Mouse (Mus musculus) C2C12 (cell line): ENCODE data around the gene Tnnc2. TPM values are rescaled to one million over a fixed set of nuclear protein-coding genes. Genes with fewer than 3 reads are reported as not detected.

ENCODE experiments used
- H3K27me3 ChIP-seq: one replicate; pipeline ENCODE4 v1.6.1; 2011; ENCODE audit not compliant: control insufficient read depth, insufficient read depth, insufficient read length
- H3K36me3 ChIP-seq: one replicate; pipeline ENCODE4 v1.6.1; 2011; ENCODE audit not compliant: control insufficient read depth, insufficient read depth
- H3K4me3 ChIP-seq: one replicate; pipeline ENCODE4 v1.5.1; 2011; ENCODE audit warnings: mild to moderate bottlenecking, control low read depth; ENCODE audit not compliant: poor library complexity, insufficient read depth, severe bottlenecking
- H3K79me2 ChIP-seq: one replicate; pipeline ENCODE4 v1.6.1; 2011; ENCODE audit not compliant: control insufficient read depth, insufficient read depth
- H3K79me3 ChIP-seq: one replicate; pipeline ENCODE4 v1.6.1; 2011; ENCODE audit warnings: low read depth, control low read depth
- H3ac ChIP-seq: one replicate; pipeline ENCODE3; 2011; ENCODE audit warnings: low read depth; ENCODE audit not compliant: control insufficient read depth, insufficient read length
- CEBPB ChIP-seq: IDR thresholded peaks from one replicate; pipeline ENCODE4 v1.6.1; 2011; ENCODE audit warnings: low read depth, mild to moderate bottlenecking, control low read depth, moderate library complexity
- CTCF ChIP-seq: IDR thresholded peaks from one replicate; pipeline ENCODE4 v1.5.1; 2011; ENCODE audit not compliant: control insufficient read depth, insufficient read depth, insufficient read length
- FOSL1 ChIP-seq: IDR thresholded peaks from one replicate; pipeline ENCODE4 v1.8.0; 2011; ENCODE audit warnings: mild to moderate bottlenecking, low read length; ENCODE audit not compliant: poor library complexity, insufficient read depth, severe bottlenecking
- MAX ChIP-seq: IDR thresholded peaks from one replicate; pipeline ENCODE4 v1.6.1; 2011; ENCODE audit warnings: mild to moderate bottlenecking, control low read depth
- MYOD1 ChIP-seq: IDR thresholded peaks from one replicate; pipeline ENCODE4 v1.6.1; 2011; ENCODE audit warnings: low read depth; ENCODE audit not compliant: control insufficient read depth, insufficient read length
- MYOG ChIP-seq: IDR thresholded peaks from one replicate; pipeline ENCODE4 v1.6.1; 2011; ENCODE audit not compliant: control insufficient read depth, insufficient read length; ENCODE audit errors: extremely low read depth
- USF1 ChIP-seq: IDR thresholded peaks from one replicate; pipeline ENCODE4 v1.6.1; 2011; ENCODE audit warnings: low read depth, mild to moderate bottlenecking, control low read depth, moderate library complexity
- polyA plus RNA-seq: library from polyadenylated mRNA; unstranded; fragments of >200 nt; fragmentation: generic; extraction: Trizol; gene quantifications from one replicate; pipeline ENCODE4 v1.2.1, GENCODE M21; 2012; ENCODE audit warnings: missing spikeins

The Tnnc2 gene
- polyA plus RNA-seq, 1 experiment = 4.7 TPM

- Histone ChIP-seq H3K36me3 (peaks cover 5% of the 10 kb centered on the region), H3K27me3 (no peaks in the 10 kb centered on the region), H3K4me3 (no peak overlapping the region), H3ac (no peak overlapping the region), H3K79me2 (no peaks in the 10 kb centered on the region), H3K79me3 (no peaks in the 10 kb centered on the region)
- TF ChIP-seq MYOD1 (no peak), MAX (no peak), FOSL1 (no peak), CEBPB (no peak), CTCF (no peak), MYOG (no peak), USF1 (no peak)
These were observed 35.6 kb upstream of the Tnnc2 start for GRCm38 (mm10) chr2:164815348-164815747.

DNA sequence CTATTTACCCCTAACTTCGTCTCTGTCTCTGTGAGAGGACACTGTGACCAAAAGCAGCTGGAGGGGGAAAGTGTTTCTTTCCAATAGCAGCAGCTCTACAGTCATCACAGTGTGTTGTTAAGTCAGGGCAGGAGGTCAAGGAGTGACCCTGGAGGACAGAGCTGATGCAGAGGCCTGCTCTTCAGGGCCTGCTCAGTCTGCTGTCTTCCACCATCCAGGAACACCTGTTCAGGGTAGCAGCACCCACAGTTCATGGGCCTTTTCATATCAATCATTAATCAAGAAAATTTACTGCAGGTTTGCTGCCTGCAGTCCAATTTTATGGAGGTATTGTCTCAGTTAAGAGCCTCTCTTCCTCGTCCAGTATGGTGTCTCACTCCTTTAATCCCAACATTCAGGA, 33.8 kb upstream of the Tnnc2 start:
- Histone ChIP-seq H3K79me2 (no peaks in the 10 kb centered on the region), H3K4me3 (no peak overlapping the region), H3K79me3 (no peaks in the 10 kb centered on the region), H3ac (no peak overlapping the region), H3K36me3 (no peaks in the 10 kb centered on the region), H3K27me3 (no peaks in the 10 kb centered on the region)
- TF ChIP-seq MYOD1 (no peak), USF1 (no peak), MYOG (no peak), CTCF (no peak), CEBPB (no peak), FOSL1 (no peak), MAX (no peak)

DNA sequence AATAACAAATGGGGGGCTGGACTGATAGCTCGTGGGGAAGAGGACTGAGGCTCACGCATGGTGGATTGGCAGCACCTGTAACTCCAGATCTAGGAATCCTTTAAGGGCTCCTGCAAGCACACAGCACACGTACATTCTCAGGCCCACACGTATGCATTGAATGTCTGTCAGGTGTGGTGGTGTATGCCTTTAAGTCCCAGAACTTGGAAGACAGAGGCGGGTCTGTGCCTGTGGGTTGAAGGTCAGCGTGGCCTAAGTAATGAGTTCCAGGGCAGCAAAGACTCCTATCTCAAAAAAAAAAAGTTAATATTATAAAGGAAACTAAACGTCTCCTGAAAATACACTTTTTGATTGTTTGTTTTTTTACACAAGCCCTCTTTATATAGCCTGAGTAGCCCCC, 26.8 kb upstream of the Tnnc2 start:
- Histone ChIP-seq H3K27me3 (no peaks in the 10 kb centered on the region), H3K36me3 (peaks cover 1% of the 10 kb centered on the region)
- no peak for TF ChIP-seq USF1
- no peak for TF ChIP-seq CTCF
- no peak for TF ChIP-seq MAX
- no peak for TF ChIP-seq FOSL1
- no peak for TF ChIP-seq MYOD1
- TF ChIP-seq MYOG = no peak
- no peak for TF ChIP-seq CEBPB

DNA sequence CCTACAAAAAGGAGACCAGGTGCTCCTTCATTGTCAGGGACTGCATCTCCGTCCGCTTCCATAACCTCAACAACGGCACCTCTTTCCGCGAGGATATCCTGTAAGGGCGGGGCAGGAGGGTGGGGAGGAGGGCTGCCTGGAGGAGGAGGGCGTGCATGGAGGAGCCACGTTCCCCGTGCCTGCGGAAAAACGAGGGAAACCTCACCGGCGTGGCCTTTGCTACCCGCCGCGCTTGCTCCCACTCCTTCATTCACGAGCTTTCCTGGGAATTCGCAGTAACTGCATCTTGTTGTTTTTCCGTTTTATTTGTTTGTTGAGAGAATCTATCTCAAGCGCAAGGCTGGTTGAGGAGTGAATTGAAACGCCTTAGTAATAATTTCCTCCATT, 25.6 kb upstream of the Tnnc2 start:
- TF ChIP-seq MAX = peak; percentile 52
- TF ChIP-seq FOSL1 = no peak
- TF ChIP-seq MYOD1 = no peak
- no peak for TF ChIP-seq USF1
- no peak for TF ChIP-seq CEBPB
- no peak for TF ChIP-seq MYOG
- TF ChIP-seq CTCF = no peak
- Histone ChIP-seq H3K27me3 (no peaks in the 10 kb centered on the region), H3ac (peak overlapping the region; percentile 81), H3K79me2 (peaks cover 48% of the 10 kb centered on the region), H3K36me3 (peaks cover 13% of the 10 kb centered on the region), H3K4me3 (peak overlapping the region; percentile 94), H3K79me3 (peaks cover 22% of the 10 kb centered on the region)

More for the DNA sequence above, 26.8 kb upstream of the Tnnc2 start:
- Histone ChIP-seq H3K4me3 (no peak overlapping the region), H3ac (no peak overlapping the region), H3K79me3 (peaks cover 22% of the 10 kb centered on the region), H3K79me2 (peaks cover 43% of the 10 kb centered on the region)

DNA sequence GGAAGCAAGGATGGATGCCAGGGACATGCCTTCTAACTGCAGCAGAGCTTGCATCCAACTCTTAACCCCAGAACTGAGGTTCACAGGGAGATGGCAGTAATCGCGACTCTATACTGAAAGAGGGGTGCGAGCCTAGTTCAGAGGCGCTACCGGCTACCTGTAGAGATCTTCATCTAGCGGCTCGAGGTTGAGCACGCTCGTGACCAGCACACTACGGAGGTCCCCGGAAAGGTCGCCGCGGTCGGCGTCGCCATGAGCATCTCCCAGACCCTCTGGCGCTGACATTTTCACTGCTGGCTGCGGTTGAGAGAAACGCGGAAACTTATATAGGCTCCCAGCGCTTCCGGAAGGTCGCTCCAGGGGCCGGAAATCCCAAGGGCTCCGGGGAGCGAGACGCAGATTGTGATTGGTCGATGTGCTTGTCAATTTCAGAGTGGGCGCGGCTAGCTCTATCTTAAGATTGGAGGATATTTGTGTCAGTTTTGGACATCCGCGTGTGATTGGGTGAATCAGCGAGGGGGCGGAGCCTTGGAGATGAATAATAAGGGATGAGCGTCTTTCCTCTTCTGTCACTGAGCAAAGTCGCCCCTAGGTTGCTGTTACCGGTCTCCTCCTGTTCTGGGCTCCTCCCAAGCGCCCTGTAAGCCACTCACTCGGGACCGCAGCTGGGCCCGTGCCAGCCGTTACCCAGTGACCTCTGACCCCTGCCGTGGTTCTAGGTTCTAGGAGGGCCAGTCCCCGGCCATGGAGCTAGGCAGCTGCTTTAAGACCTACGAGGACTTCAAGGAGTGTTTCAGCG, 25.0 kb upstream of the Tnnc2 start, which contains the start of the genes Acot8 and Zswim3:
TSS of gene Acot8 (minus strand) at position 350 of the 799 bp plus-strand sequence.
TSS of gene Zswim3 (plus strand) at position 566 of the 799 bp plus-strand sequence.
- TF ChIP-seq CTCF = no peak
- TF ChIP-seq CEBPB = no peak
- H3K4me3 ChIP-seq = peak within 1 kb of the TSS; percentile 94
- no peaks in the 10 kb centered on the region for H3K27me3 ChIP-seq
- peaks cover 19% of the 10 kb centered on the region for H3K36me3 ChIP-seq
- H3K79me3 ChIP-seq = peaks cover 22% of the 10 kb centered on the region
- H3K79me2 ChIP-seq = peaks cover 48% of the 10 kb centered on the region
- peak within 1 kb of the TSS; percentile 81 for H3ac ChIP-seq

GRCm38 (mm10) chr2:164803921-164804313, 24.1 kb upstream of the Tnnc2 start:
- Histone ChIP-seq H3K79me3 (peaks cover 22% of the 10 kb centered on the region), H3K4me3 (peak overlapping the region; percentile 94), H3K36me3 (peaks cover 27% of the 10 kb centered on the region), H3ac (peak overlapping the region; percentile 72), H3K79me2 (peaks cover 48% of the 10 kb centered on the region), H3K27me3 (no peaks in the 10 kb centered on the region)
- TF ChIP-seq MAX = no peak
- no peak for TF ChIP-seq MYOG
- TF ChIP-seq CTCF = no peak
- no peak for TF ChIP-seq MYOD1
- TF ChIP-seq CEBPB = no peak
- TF ChIP-seq FOSL1 = no peak
- TF ChIP-seq USF1 = no peak
